Mouse (Mus musculus) adrenal gland, adult (tissue): ENCODE data around the gene AL732309.1.

ENCODE experiments used
- DNase-seq, 2 experiments: peaks; one replicate each; pipeline ENCODE4 v3.0.0; 2022 to 2023; ENCODE audit warnings: low spot score in 1 of 2; ENCODE audit not compliant: inconsistent age in 2 of 2

AL732309.1 gene

GRCm38 (mm10) chr2:25221331-25221772 lies 25.3 kb downstream of the AL732309.1 start:
- no peak for DNase-seq

- no peak for DNase-seq
These were observed 28.2 kb downstream of the AL732309.1 start, which contains the start of gene Fam166a for GRCm38 (mm10) chr2:25218445-25218844. TSS of gene Fam166a (plus strand) at chr2:25218745.

DNA sequence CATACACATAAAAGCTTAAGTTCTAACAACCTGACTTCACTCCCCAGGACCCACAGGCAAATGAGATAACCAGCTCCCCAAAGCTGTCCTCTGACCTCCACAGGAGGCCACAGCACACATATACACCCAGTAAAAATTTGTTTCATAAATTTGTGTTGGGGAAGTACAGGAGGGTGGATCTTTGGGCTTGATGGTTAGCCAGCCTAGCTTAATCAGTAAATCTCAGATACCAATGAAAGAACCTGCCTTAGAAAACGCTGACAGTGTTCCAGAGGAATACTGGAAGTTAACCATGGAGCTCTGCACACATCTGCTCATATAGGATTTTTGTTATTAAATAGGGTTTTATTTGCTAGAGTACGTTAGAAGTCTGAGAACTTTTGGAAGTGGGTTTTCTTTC lies 29.0 kb downstream of the AL732309.1 start:
- no peak for DNase-seq

DNA sequence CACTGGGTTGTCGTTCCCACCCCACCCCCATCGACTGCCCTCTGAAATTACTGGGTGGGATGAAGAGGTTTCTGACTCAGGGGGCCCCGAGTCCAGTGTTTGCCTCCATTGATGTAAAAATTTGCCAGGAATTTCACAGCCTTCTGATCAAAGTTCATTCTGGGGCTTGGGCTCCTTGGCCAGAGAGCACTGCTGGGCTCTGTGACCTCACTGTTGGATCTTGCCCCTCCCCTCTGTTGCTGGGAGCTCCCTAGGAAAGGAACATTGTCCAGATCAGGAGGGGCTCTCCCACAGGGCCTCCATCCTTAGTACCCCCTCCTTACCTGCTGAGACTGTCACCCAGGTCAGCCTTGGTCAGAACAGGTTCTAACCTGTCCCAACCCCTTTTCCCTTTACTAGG lies 32.2 kb downstream of the AL732309.1 start, which contains the start of gene Stpg3:
Gene Stpg3, minus strand, starts transcription at position 194 of the 400 bp plus-strand sequence.
- DNase-seq: no peak

GRCm38 (mm10) chr2:25213266-25213865 lies 33.3 kb downstream of the AL732309.1 start:
- DNase-seq: no peak

- peak; percentile 91 to 98 for DNase-seq
These were observed 35.5 kb downstream of the AL732309.1 start, which contains the start of gene Nelfb for GRCm38 (mm10) chr2:25211121-25211670. TSS of gene Nelfb (minus strand) at chr2:25211489.

DNA sequence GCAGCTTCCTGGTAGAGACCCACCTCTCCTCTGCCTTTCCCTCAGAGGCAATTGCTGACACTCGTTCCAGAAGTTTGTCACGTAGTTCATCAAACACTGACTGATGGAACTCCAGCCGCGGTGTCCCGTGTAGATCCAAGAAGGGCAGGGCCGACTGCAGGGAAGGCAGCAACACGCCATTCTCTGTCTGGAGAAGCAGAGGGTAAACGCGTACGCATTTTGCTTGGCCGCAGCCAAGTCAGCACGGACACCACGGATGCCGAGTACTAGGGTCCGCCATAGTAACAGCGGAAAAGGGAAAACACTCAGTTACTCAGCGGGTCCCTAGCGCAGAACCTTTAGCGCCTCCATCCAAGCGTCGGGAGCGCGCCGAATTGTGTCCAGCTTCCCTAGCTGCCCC lies 36.0 kb downstream of the AL732309.1 start:
- no peak for DNase-seq

DNA sequence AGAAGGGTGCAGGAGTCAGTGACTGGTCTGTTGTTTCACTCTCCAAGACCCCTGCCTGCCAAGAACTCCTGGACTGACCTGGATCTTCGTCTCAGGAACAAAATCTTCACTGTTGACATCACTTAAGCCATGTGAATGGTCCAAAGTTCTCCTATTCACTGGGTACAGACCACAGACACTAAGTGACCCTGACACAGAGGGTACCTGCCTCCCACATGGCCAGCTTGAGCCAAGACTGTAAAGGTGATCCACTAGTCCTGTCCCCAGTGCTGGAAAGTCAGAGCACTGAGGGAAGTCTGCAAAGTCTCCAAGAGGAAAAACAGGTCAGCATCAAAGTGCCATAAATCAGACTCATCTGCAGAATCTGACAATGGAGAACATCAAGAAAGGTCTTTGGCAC lies 39.1 kb downstream of the AL732309.1 start:
- DNase-seq: no peak

DNA sequence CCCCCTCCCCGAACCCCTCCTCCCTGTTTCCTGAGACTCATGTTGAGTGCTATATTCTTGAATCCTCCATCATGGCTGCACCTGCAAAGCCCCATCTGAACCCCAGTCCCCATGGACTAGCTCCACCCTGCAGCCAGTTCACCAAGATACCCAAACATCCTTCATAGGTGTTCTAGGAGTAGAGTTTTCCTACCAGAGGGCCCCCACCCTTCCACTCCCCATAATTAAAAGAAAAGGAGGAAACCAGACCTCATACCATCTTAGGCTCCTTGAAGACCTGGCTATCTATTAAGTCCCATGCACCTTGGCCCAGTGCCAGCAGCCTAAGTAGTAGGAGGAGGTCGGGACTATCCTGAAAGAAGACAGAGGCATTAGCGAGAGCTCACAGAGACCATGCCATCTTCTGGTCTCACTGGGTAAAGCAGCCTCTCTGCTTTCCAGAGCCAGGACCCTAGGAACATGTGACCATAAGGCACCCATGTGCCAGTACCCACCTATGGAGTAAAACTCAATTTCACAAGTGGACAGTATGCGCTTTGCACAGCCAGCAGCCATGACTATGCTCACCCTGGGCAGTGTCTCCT lies 42.9 kb downstream of the AL732309.1 start:
- no peak for DNase-seq

DNA sequence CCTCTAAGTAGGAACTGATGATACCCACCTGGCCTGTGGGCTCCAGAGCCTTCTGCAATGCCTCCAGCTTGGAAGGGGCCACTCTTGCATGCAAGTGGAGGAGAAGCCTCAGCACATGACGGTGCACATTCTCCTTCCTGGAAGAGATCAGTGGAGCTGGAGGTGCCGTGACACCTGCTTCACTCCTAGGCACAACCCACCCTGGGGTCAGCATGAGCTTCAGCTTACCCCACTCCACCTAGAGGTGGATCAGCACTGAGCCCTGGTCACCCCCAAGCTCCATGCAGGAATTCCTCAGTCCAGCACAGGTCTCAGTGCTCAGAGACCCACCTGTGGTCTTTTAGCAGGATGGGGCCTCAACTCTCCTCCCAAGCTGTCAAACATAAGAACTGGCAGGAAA lies 46.0 kb downstream of the AL732309.1 start:
- DNase-seq: no peak

GRCm38 (mm10) chr2:25197946-25198345 lies 48.7 kb downstream of the AL732309.1 start:
- DNase-seq: no peak

GRCm38 (mm10) chr2:25197191-25197590 lies 49.5 kb downstream of the AL732309.1 start:
- DNase-seq: no peak

DNA sequence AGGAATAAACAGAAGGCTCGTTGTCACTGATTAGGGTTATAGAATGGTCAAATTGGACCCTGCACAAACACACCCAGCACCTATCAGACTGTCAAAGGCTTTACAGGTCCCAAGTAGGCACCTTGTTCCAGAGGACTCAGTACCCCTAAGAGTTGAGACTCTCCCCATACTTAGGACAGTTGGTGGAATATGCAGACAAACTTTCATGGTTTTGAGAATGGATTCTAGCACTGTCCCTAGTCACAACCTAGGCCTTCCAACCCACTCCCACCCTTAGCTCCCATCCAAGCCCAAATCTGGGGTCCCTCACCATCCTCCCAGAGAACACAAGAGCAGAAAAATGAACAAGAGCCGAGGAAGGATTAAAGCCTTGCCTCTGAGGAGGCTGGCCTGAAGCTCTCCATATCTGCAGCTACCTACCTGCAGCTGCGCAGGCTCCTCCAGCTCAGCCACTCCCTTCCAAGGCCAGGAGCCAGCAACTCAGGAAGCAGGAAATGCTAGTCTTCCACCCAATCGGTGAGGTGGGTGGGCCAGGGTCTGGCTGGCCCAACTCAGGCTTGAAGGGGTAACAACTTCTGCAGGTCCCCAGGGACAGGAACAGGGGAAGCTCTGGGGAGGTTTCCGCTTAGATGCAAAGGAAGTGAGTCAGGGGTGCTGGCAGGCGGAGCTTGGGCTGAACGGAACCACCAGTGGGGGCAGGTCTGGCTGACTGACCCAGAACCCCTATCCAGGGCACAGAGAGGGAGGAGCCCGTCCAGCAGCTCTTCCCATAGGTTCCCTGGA lies 50.3 kb downstream of the AL732309.1 start, which contains the start of gene Tor4a:
Gene Tor4a, minus strand, starts transcription at position 715 of the 783 bp plus-strand sequence.
- DNase-seq: peak; percentile 91 to 96

DNA sequence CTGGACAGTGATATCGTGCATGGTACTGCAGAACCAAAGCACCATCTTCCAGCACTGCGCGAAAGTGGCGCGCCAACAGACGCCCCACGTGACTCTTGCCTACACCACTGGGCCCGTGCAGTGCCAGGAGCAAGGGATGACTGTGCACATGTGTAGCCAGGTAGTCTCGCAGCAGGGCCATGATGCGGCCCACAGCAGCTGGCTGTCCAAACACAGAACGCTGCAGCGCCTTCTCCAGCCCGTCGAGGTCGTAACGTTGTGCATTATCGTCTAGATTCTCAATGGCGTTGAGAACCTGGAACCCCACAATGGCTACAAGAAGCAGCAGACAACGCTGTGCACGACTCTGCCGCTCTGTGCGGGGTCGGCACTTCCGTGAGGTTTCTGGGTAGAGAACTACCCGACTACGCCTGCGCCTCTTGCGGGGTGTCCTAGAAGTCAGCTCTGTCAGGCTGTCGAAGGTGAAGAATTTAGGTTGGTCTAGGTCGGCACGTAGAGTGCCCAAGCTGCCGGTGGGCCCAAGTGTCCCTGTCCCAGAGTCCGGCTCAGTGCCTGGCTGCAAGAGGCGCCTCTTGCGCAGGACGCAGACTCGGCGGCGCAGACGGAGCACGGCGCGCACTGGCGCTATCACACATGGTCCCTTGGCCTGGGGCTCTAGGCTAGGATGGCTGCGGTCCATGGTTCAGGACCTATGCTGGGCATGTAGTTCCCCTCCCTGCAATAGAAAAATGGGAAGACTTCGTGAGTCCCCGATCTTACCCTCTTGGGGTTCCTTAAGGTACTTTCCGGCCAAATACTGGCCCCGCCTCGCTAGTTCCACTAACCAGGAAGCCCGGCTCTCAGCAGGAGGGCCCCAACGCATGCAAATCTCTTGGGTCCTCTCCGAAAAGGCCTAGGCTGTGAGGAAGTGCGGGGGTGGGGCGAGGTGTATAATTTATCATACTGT lies 51.2 kb downstream of the AL732309.1 start:
- DNase-seq: peak; percentile 78 to 93
